Mouse (Mus musculus): Measurements from ENCODE around the gene Ptprh. TPM values are rescaled to one million over a fixed set of nuclear protein-coding genes. Genes with fewer than 3 reads are reported as not detected.
A peak's percentile ranks its signal among the peaks of the same experiment; 100 is the strongest.
"Not testable (repeated sequence)": the region's sequence is repeated elsewhere in the genome, so short reads cannot be mapped to it uniquely, and the experiment has no call there.

Gene Ptprh
- polyA plus RNA-seq, 2 experiments from 2014 or later: not detected

GRCm38 (mm10) chr7:4597046-4597445 lies 6.8 kb downstream of the Ptprh start:
- ATAC-seq: not testable (repeated sequence)

- ATAC-seq: not testable (repeated sequence)
Measured at GRCm38 (mm10) chr7:4581481-4581880, 22.4 kb downstream of the Ptprh start.

GRCm38 (mm10) chr7:4572361-4572760 lies 31.5 kb downstream of the Ptprh start:
- ATAC-seq: not testable (repeated sequence)

- no peak for ATAC-seq
Measured at GRCm38 (mm10) chr7:4562660-4563059, 41.2 kb downstream of the Ptprh start.

GRCm38 (mm10) chr7:4557167-4557560 lies 46.7 kb downstream of the Ptprh start:
- no peak for ATAC-seq

GRCm38 (mm10) chr7:4556256-4557166 lies 47.3 kb downstream of the Ptprh start:
- ATAC-seq: peak; percentile 98

- no peak for ATAC-seq
Measured at GRCm38 (mm10) chr7:4547221-4547641, 56.6 kb downstream of the Ptprh start, which contains the start of gene Syt5. TSS of gene Syt5 (minus strand) at chr7:4547541.

GRCm38 (mm10) chr7:4546591-4547131 lies 57.2 kb downstream of the Ptprh start:
- ATAC-seq: no peak

- no peak for ATAC-seq
Measured at GRCm38 (mm10) chr7:4546050-4546449, 57.8 kb downstream of the Ptprh start.

- no peak for ATAC-seq
Measured at GRCm38 (mm10) chr7:4542013-4542412, 61.8 kb downstream of the Ptprh start.

GRCm38 (mm10) chr7:4541344-4541743 lies 62.5 kb downstream of the Ptprh start:
- ATAC-seq: no peak

GRCm38 (mm10) chr7:4539019-4539418 lies 64.8 kb downstream of the Ptprh start:
- no peak for ATAC-seq

GRCm38 (mm10) chr7:4537181-4537580 lies 66.7 kb downstream of the Ptprh start:
- no peak for ATAC-seq

GRCm38 (mm10) chr7:4536369-4536768 lies 67.5 kb downstream of the Ptprh start:
- ATAC-seq: no peak

- no peak for ATAC-seq
Measured at GRCm38 (mm10) chr7:4532005-4532729, 71.7 kb downstream of the Ptprh start, which contains the start of gene Dnaaf3. TSS of gene Dnaaf3 (minus strand) at chr7:4532453.

- ATAC-seq: not testable (repeated sequence)
Measured at GRCm38 (mm10) chr7:4530166-4530565, 73.7 kb downstream of the Ptprh start.

GRCm38 (mm10) chr7:4527302-4527689 lies 76.5 kb downstream of the Ptprh start:
- no peak for ATAC-seq

- peak; percentile 97 for ATAC-seq
Measured at GRCm38 (mm10) chr7:4526341-4527301, 77.2 kb downstream of the Ptprh start.

GRCm38 (mm10) chr7:4524212-4524922 lies 79.5 kb downstream of the Ptprh start, which contains the start of gene Tnni3:
TSS of gene Tnni3 (minus strand) at chr7:4524229.
- peak; percentile 44 for ATAC-seq

GRCm38 (mm10) chr7:4523205-4524130 lies 80.4 kb downstream of the Ptprh start:
- ATAC-seq: no peak

Measured in activated CD4-positive, CD25-positive, alpha-beta regulatory T cell, adult 4 months (primary cell).